Mouse (Mus musculus) sigmoid colon, adult 10 weeks (tissue): ENCODE data around the gene Rhag. TPM values are rescaled to one million over a fixed set of nuclear protein-coding genes. Genes with fewer than 3 reads are reported as not detected.

ENCODE experiments used
- polyA plus RNA-seq: library from polyadenylated mRNA; stranded (reverse); fragments of 350-450 nt; fragmentation: Illumina TruSeq; extraction: RNeasy Lipid Tissue Mini Kit (QIAGEN cat#74804); gene quantifications from one replicate; pipeline ENCODE4 v1.2.3, GENCODE M21; 2014; ENCODE audit warnings: low read depth, low replicate concordance

The Rhag gene
- polyA plus RNA-seq = not detected

GRCm38 (mm10) chr17:40810934-40811333 lies at the start of gene Rhag:
Gene Rhag, plus strand, starts transcription at chr17:40811126.

GRCm38 (mm10) chr17:40806953-40807572 lies 3.9 kb upstream of the Rhag start, which contains the start of gene Crisp2:
Gene Crisp2, minus strand, starts transcription at chr17:40807003.

GRCm38 (mm10) chr17:40879924-40880691 lies 69.2 kb downstream of the Rhag start, which contains the start of gene 9130008F23Rik:
Gene 9130008F23Rik, minus strand, starts transcription at chr17:40880559.

Other genes starting within 250 kb of the Rhag start
- not detected for gene Esp6, start 249.6 kb upstream of the Rhag start, polyA plus RNA-seq
- not detected for gene Esp4, start 212.5 kb upstream of the Rhag start, polyA plus RNA-seq
- not detected for gene Esp3, start 179.1 kb upstream of the Rhag start, polyA plus RNA-seq
- gene Esp1, start 84.0 kb upstream of the Rhag start, polyA plus RNA-seq = not detected
- not detected for gene Crisp2, start 4.1 kb upstream of the Rhag start, polyA plus RNA-seq
- 22.8 TPM for gene 9130008F23Rik, start 69.4 kb downstream of the Rhag start, polyA plus RNA-seq
- gene Glyatl3, start 103.2 kb downstream of the Rhag start, polyA plus RNA-seq = not detected
- 91.4 TPM for gene Mut, start 123.6 kb downstream of the Rhag start, polyA plus RNA-seq
- gene Cenpq, start 123.9 kb downstream of the Rhag start, polyA plus RNA-seq = 27.3 TPM